Mouse (Mus musculus) heart, postnatal 0 days (tissue): ENCODE data around the gene Acnat1. TPM values are rescaled to one million over a fixed set of nuclear protein-coding genes. Genes with fewer than 3 reads are reported as not detected.
A peak's percentile ranks its signal among the peaks of the same experiment; 100 is the strongest.
"Not testable (repeated sequence)": the region's sequence is repeated elsewhere in the genome, so short reads cannot be mapped to it uniquely, and the experiment has no call there.

Experiments used
- ATAC-seq: fragments of 200-750 bp; cut with Nextera tagmentation; 2 replicates; pipeline ENCODE4 v1.8.0; 2017; ENCODE audit warnings: low read depth, moderate number of reproducible peaks, moderate library complexity; ENCODE audit not compliant: insufficient read depth
- DNase-seq: peaks from one replicate; pipeline ENCODE4 v3.0.0-alpha.2; 2016; ENCODE audit warnings: low spot score
- H3K27ac ChIP-seq: fragments of 300-500 bp; sonication (generic); 2 replicates; pipeline ENCODE4 v1.5.1; 2014; ENCODE audit warnings: low read depth, mild to moderate bottlenecking
- H3K27me3 ChIP-seq: fragments of 300-500 bp; sonication (generic); 2 replicates; pipeline ENCODE4 v1.6.1; 2014; ENCODE audit warnings: low read length, mixed read lengths; ENCODE audit not compliant: control insufficient read depth, insufficient read depth
- H3K36me3 ChIP-seq: fragments of 300-500 bp; sonication (generic); replicated peaks from 2 replicates; pipeline ENCODE4 v1.6.1; 2014; ENCODE audit warnings: low read length, mixed read lengths; ENCODE audit not compliant: control insufficient read depth, insufficient read depth
- H3K4me1 ChIP-seq: fragments of 300-500 bp; sonication (generic); 2 replicates; pipeline ENCODE4 v1.6.1; 2014; ENCODE audit warnings: antibody characterized with exemption; ENCODE audit not compliant: control insufficient read depth, insufficient read depth
- H3K4me2 ChIP-seq: fragments of 300-500 bp; sonication (generic); 2 replicates; pipeline ENCODE4 v1.6.1; 2014; ENCODE audit warnings: low read depth, mild to moderate bottlenecking, low read length, moderate library complexity
- H3K4me3 ChIP-seq: fragments of 300-500 bp; sonication (generic); 2 replicates; pipeline ENCODE4 v1.5.1; 2014; ENCODE audit warnings: low read depth, low read length
- H3K9ac ChIP-seq: fragments of 300-500 bp; sonication (generic); replicated peaks from 2 replicates; pipeline ENCODE4 v1.6.1; 2014; ENCODE audit warnings: low read depth, low read length, mixed read lengths
- H3K9me3 ChIP-seq: fragments of 300-500 bp; sonication (generic); replicated peaks from 2 replicates; pipeline ENCODE4 v1.6.1; 2016; ENCODE audit warnings: low read length; ENCODE audit not compliant: control insufficient read depth
- CTCF ChIP-seq: IDR thresholded peaks from 2 replicates; pipeline ENCODE4 v1.5.1; 2016; ENCODE audit warnings: antibody characterized with exemption, control low read depth, low read depth
- EP300 ChIP-seq: IDR thresholded peaks from 2 replicates; pipeline ENCODE4 v1.6.1; 2016; ENCODE audit warnings: antibody characterized with exemption, low read depth
- WGBS: fragments of 180-500 bp; shearing (Covaris S2); extraction: QIAGEN DNeasy Blood & Tissue Kit; methylation state at CpG from one replicate; pipeline ENCODE4 v1.1.7; 2014; 5-methylcytosine and 5-hydroxymethylcytosine counted together
- polyA plus RNA-seq: library from polyadenylated mRNA; unstranded; fragments of >200 nt; fragmentation: Nextera tagmentation; extraction: Ambion mirVana; gene quantifications from 2 replicates; pipeline ENCODE4 v1.2.1, GENCODE M21; 2015
- total RNA-seq: library from RNA; depleted of rRNA; stranded (reverse); fragments of >200 nt; gene quantifications from 2 replicates; pipeline ENCODE4 v1.2.3, GENCODE M21; 2014; ENCODE audit warnings: low replicate concordance

The Acnat1 gene
- total and polyA plus RNA-seq, 2 experiments from 2014 or later, result not detected

- Histone ChIP-seq H3K9ac (no peak overlapping the region), H3K4me3 (no peak overlapping the region), H3K4me1 (no peaks in the 10 kb centered on the region), H3K36me3 (no peaks in the 10 kb centered on the region), H3K27me3 (no peaks in the 10 kb centered on the region), H3K27ac (no peak overlapping the region), H3K4me2 (no peak overlapping the region), H3K9me3 (no peaks in the 10 kb centered on the region)
- no peak for DNase-seq
- no peak for ATAC-seq
- no peak for TF ChIP-seq CTCF
- no peak for TF ChIP-seq EP300
Observed at GRCm38 (mm10) chr4:49485442-49485841, 11.7 kb upstream of the Acnat1 start.

GRCm38 (mm10) chr4:49480896-49481295 is 7.2 kb upstream of the Acnat1 start:
- H3K27ac ChIP-seq, result no peak overlapping the region
- no peak overlapping the region for H3K9ac ChIP-seq
- H3K36me3 ChIP-seq, result no peaks in the 10 kb centered on the region
- no peak overlapping the region for H3K4me2 ChIP-seq
- no peak overlapping the region for H3K4me3 ChIP-seq
- no peaks in the 10 kb centered on the region for H3K27me3 ChIP-seq
- ATAC-seq, result no peak
- DNase-seq, result no peak
- no peaks in the 10 kb centered on the region for H3K9me3 ChIP-seq
- no peaks in the 10 kb centered on the region for H3K4me1 ChIP-seq
- WGBS, result 58% methylated on average over 3 of the region's 3 CpGs
- TF ChIP-seq EP300 (no peak), CTCF (no peak)

GRCm38 (mm10) chr4:49480104-49480760 is 6.5 kb upstream of the Acnat1 start:
- TF ChIP-seq EP300, result no peak
- no peak for TF ChIP-seq CTCF
- no peaks in the 10 kb centered on the region for H3K4me1 ChIP-seq
- H3K36me3 ChIP-seq, result no peaks in the 10 kb centered on the region
- no peak for ATAC-seq
- H3K27me3 ChIP-seq, result no peaks in the 10 kb centered on the region
- no peak overlapping the region for H3K27ac ChIP-seq
- H3K4me3 ChIP-seq, result peak overlapping the region; percentile 19; the same call in 1 of the 2 replicates
- DNase-seq, result no peak
- no peak overlapping the region for H3K9ac ChIP-seq
- no peaks in the 10 kb centered on the region for H3K9me3 ChIP-seq
- H3K4me2 ChIP-seq, result peak overlapping the region; percentile 37
- WGBS, result 19% methylated on average over 21 of the region's 21 CpGs

GRCm38 (mm10) chr4:49479035-49479434 is 5.3 kb upstream of the Acnat1 start:
- H3K4me2 ChIP-seq, ATAC-seq, H3K4me1 ChIP-seq, H3K9me3 ChIP-seq, H3K27ac ChIP-seq, H3K36me3 ChIP-seq, H3K27me3 ChIP-seq, H3K4me3 ChIP-seq, H3K9ac ChIP-seq, DNase-seq: not testable (repeated sequence)
- 71% methylated on average over 2 of the region's 2 CpGs for whole genome bisulfite sequencing

GRCm38 (mm10) chr4:49478118-49478877 is 4.6 kb upstream of the Acnat1 start:
- no peak overlapping the region for H3K9ac ChIP-seq
- no peaks in the 10 kb centered on the region for H3K27me3 ChIP-seq
- 16% methylated on average over 19 of the region's 19 CpGs for WGBS
- peak overlapping the region; percentile 39 for H3K4me3 ChIP-seq
- H3K4me2 ChIP-seq, result peak overlapping the region; percentile 59
- no peak overlapping the region for H3K27ac ChIP-seq
- H3K36me3 ChIP-seq, result no peaks in the 10 kb centered on the region
- peak; percentile 17 for DNase-seq
- TF ChIP-seq EP300 (no peak), CTCF (no peak)
- no peaks in the 10 kb centered on the region for H3K4me1 ChIP-seq
- no peaks in the 10 kb centered on the region for H3K9me3 ChIP-seq
- peak; percentile 67 for ATAC-seq

GRCm38 (mm10) chr4:49474583-49474982 is 871 bp upstream of the Acnat1 start:
- DNase-seq (no peak), ATAC-seq (no peak)
- no peaks in the 10 kb centered on the region for H3K4me1 ChIP-seq

More at GRCm38 (mm10) chr4:49474583-49474982, 871 bp upstream of the Acnat1 start:
- H3K9ac ChIP-seq, result no peak overlapping the region
- H3K4me2 ChIP-seq, result no peak overlapping the region
- no peak overlapping the region for H3K27ac ChIP-seq
- H3K9me3 ChIP-seq, result no peaks in the 10 kb centered on the region
- no peaks in the 10 kb centered on the region for H3K27me3 ChIP-seq
- no peak for TF ChIP-seq EP300
- TF ChIP-seq CTCF, result no peak
- H3K4me3 ChIP-seq, result no peak overlapping the region
- no peaks in the 10 kb centered on the region for H3K36me3 ChIP-seq
